Mouse (Mus musculus) liver, embryonic 12.5 days (tissue): ENCODE measurements at regions not wholly inside any gene's neighbourhood (a gene's known extent, or its start where the extent isn't known, plus 50 kb on each side); places are given as distances from the start of the nearest gene placed in this dataset.

Experiments
- ATAC-seq: fragments of 200-750 bp; cut with Nextera tagmentation; 2 replicates; pipeline ENCODE4 v1.8.0; 2017; ENCODE audit warnings: moderate number of reproducible peaks, mild to moderate bottlenecking, moderate library complexity
- H3K27ac ChIP-seq: fragments of 300-500 bp; sonication (generic); 2 replicates; pipeline ENCODE4 v1.5.1; 2016; ENCODE audit warnings: mild to moderate bottlenecking
- H3K27me3 ChIP-seq: fragments of 300-500 bp; sonication (generic); replicated peaks from 2 replicates; pipeline ENCODE4 v1.6.1; 2016; ENCODE audit warnings: mild to moderate bottlenecking, moderate library complexity
- H3K36me3 ChIP-seq: fragments of 300-500 bp; sonication (generic); 2 replicates; pipeline ENCODE4 v1.6.1; 2016; ENCODE audit warnings: mild to moderate bottlenecking, moderate library complexity
- H3K4me1 ChIP-seq: fragments of 300-500 bp; sonication (generic); 2 replicates; pipeline ENCODE4 v1.6.1; 2016
- H3K4me2 ChIP-seq: fragments of 300-500 bp; sonication (generic); 2 replicates; pipeline ENCODE4 v1.6.1; 2016; ENCODE audit warnings: mild to moderate bottlenecking, moderate library complexity
- H3K4me3 ChIP-seq: fragments of 300-500 bp; sonication (generic); 2 replicates; pipeline ENCODE4 v1.5.1; 2016; ENCODE audit warnings: mild to moderate bottlenecking, moderate library complexity
- H3K9ac ChIP-seq: fragments of 300-500 bp; sonication (generic); 2 replicates; pipeline ENCODE4 v1.6.1; 2016; ENCODE audit warnings: mild to moderate bottlenecking, moderate library complexity
- H3K9me3 ChIP-seq: fragments of 300-500 bp; sonication (generic); replicated peaks from 2 replicates; pipeline ENCODE4 v1.6.1; 2016; ENCODE audit warnings: mild to moderate bottlenecking, moderate library complexity
- WGBS: fragments of 180-500 bp; shearing (Covaris S2); methylation state at CpG from one replicate; pipeline ENCODE4 v1.1.7; 2016; ENCODE audit not compliant: insufficient replicate concordance; 5-methylcytosine and 5-hydroxymethylcytosine counted together

- no peak overlapping the region for H3K4me3 ChIP-seq
- no peaks in the 10 kb centered on the region for H3K4me1 ChIP-seq
- no peak overlapping the region for H3K4me2 ChIP-seq
- H3K9me3 ChIP-seq, result no peaks in the 10 kb centered on the region
- WGBS, result 75% methylated on average over 4 of the region's 4 CpGs
- no peak overlapping the region for H3K27ac ChIP-seq
- H3K9ac ChIP-seq, result no peak overlapping the region
- ATAC-seq, result no peak
- no peaks in the 10 kb centered on the region for H3K36me3 ChIP-seq
- H3K27me3 ChIP-seq, result no peaks in the 10 kb centered on the region
Observed at GRCm38 (mm10) chr10:21672171-21672570, 79.2 kb downstream of the 1700020N01Rik start.

- 65% methylated on average over 5 of the region's 5 CpGs for WGBS
- H3K4me1 ChIP-seq, result no peaks in the 10 kb centered on the region
- H3K9ac ChIP-seq, result no peak overlapping the region
- no peaks in the 10 kb centered on the region for H3K36me3 ChIP-seq
- H3K27ac ChIP-seq, result no peak overlapping the region
- H3K4me3 ChIP-seq, result no peak overlapping the region
- no peaks in the 10 kb centered on the region for H3K9me3 ChIP-seq
- H3K27me3 ChIP-seq, result no peaks in the 10 kb centered on the region
- no peak overlapping the region for H3K4me2 ChIP-seq
- ATAC-seq, result no peak
Observed at GRCm38 (mm10) chr10:21672666-21673065, 79.7 kb downstream of the 1700020N01Rik start.

DNA sequence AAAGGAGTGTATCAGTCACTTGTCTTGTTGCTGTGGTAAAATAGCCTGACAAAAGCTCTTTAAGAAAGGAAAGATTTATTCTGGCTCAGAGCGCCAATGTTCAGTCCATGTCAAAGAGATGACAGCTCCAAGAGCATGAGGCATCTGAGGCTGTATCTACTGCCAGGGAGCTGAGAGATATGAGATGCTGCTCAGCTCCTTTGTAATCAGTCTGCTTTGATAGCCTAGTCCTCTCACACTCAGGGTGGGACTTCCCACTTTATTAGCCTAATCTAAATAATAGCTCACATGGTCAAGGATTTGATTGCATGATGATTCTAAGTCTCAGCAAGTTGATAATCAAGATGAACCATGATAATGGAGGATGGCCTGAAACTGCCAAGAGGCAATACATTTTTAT lies 80.9 kb downstream of the 1700020N01Rik start:
- Histone ChIP-seq H3K27ac (no peak overlapping the region), H3K9me3 (no peaks in the 10 kb centered on the region), H3K4me3 (no peak overlapping the region), H3K27me3 (no peaks in the 10 kb centered on the region), H3K36me3 (no peaks in the 10 kb centered on the region), H3K9ac (no peak overlapping the region), H3K4me1 (no peaks in the 10 kb centered on the region), H3K4me2 (no peak overlapping the region)
- WGBS, result 71% methylated on average over 1 of the region's 1 CpGs
- ATAC-seq, result no peak

GRCm38 (mm10) chr10:21675786-21676185 lies 82.8 kb downstream of the 1700020N01Rik start:
- Histone ChIP-seq H3K27me3 (no peaks in the 10 kb centered on the region), H3K36me3 (no peaks in the 10 kb centered on the region), H3K9me3 (no peaks in the 10 kb centered on the region), H3K4me2 (no peak overlapping the region), H3K27ac (no peak overlapping the region), H3K9ac (no peak overlapping the region), H3K4me1 (no peaks in the 10 kb centered on the region), H3K4me3 (no peak overlapping the region)
- no peak for ATAC-seq
- WGBS, result 84% methylated on average over 14 of the region's 14 CpGs

DNA sequence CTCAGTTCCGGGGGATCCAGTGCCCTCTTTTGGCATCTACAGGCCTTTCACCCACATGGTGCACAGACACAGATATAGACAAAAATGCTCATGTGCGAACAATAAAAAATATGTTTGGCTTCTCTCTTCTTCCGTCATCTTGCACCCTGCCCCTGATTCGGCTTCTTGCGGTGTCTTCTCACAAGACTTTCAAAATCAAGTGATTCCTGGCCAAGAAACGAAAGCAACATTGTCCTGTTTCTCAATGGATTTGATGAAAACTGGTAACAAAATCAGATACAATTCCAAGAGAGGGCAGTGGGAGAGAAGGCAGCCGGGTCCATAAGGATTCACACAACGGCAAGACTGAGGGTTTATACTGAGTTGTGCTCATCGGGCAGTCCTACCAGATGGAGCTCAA lies 85.0 kb downstream of the 1700020N01Rik start:
- WGBS, result 81% methylated on average over 9 of the region's 9 CpGs
- Histone ChIP-seq H3K9ac (no peak overlapping the region), H3K27ac (no peak overlapping the region), H3K4me1 (no peaks in the 10 kb centered on the region), H3K27me3 (no peaks in the 10 kb centered on the region), H3K9me3 (no peaks in the 10 kb centered on the region), H3K4me2 (no peak overlapping the region), H3K36me3 (no peaks in the 10 kb centered on the region), H3K4me3 (no peak overlapping the region)
- no peak for ATAC-seq

- Histone ChIP-seq H3K4me3 (no peak overlapping the region), H3K27ac (no peak overlapping the region), H3K4me1 (no peaks in the 10 kb centered on the region), H3K27me3 (no peaks in the 10 kb centered on the region), H3K9me3 (no peaks in the 10 kb centered on the region), H3K4me2 (no peak overlapping the region), H3K9ac (no peak overlapping the region), H3K36me3 (no peaks in the 10 kb centered on the region)
- no peak for ATAC-seq
- 63% methylated on average over 6 of the region's 6 CpGs for WGBS
Observed at GRCm38 (mm10) chr10:21678372-21678771, 85.4 kb downstream of the 1700020N01Rik start.

- H3K27ac ChIP-seq, result no peak overlapping the region
- no peaks in the 10 kb centered on the region for H3K9me3 ChIP-seq
- H3K4me2 ChIP-seq, result no peak overlapping the region
- no peaks in the 10 kb centered on the region for H3K36me3 ChIP-seq
- no peaks in the 10 kb centered on the region for H3K27me3 ChIP-seq
- ATAC-seq, result no peak
- no peak overlapping the region for H3K9ac ChIP-seq
- no peak overlapping the region for H3K4me3 ChIP-seq
- no peaks in the 10 kb centered on the region for H3K4me1 ChIP-seq
- WGBS, result 62% methylated on average over 10 of the region's 10 CpGs
Observed at GRCm38 (mm10) chr10:21678811-21679451, 86.0 kb downstream of the 1700020N01Rik start.

DNA sequence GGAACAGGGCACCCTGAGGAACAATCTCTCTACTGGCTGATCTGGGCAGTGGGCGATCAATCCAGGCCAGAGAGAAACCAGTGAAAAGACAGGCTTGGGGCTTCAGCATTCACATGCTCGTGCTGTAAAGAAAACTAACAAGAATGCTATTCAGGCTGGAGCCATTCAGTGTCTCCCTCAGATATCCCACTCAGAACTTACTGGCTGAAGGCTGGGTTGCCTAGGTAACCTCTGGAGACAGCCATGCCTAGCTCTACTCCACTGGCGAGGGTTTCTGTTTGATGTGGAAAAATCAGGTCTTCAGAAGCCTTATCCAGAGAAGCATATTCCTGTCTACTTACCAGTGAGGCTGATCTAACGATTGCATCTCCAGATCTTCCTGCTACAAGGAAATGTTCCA lies 87.8 kb downstream of the 1700020N01Rik start:
- WGBS, result 52% methylated on average over 4 of the region's 4 CpGs
- Histone ChIP-seq H3K9me3 (no peaks in the 10 kb centered on the region), H3K4me2 (no peak overlapping the region), H3K27ac (no peak overlapping the region), H3K4me1 (0 out of 2 replicates have a peak, but pooled peaks cover 4% of the 10 kb centered on the region), H3K9ac (no peak overlapping the region), H3K4me3 (no peak overlapping the region), H3K36me3 (no peaks in the 10 kb centered on the region), H3K27me3 (no peaks in the 10 kb centered on the region)
- ATAC-seq, result no peak

DNA sequence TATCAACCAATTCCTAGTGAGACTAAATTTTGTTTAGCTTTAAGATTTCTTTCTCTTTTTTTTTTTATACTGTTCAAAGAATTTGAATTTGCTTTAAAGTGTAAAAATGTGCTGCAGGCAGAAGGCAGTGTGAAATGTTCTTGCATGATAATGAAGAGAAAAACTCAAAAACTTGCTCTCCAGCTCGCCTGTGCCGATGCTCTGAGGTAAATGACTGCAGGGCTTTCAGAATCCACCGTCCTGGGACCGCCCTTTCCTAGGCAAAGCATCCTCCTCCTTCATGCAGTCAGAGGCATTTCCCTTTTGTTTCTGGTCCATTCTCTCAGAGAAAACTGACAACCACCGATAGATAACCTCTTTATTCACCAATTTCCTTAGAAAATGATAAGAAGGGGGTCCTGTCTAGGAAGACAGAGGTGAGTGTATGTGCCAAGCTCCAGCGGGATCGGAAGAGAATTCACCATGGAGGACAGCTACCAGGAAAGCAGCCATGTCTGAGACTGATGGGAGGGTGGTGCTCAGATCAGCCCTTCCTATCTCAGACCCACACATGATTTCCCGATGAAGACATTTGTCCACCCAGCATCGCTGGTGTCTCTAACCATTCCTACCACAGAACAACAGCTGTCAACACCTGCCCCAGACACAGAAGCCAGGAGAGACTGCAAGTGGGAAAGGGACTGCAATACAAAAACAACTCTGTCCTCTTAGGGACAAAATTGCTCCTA lies 91.5 kb downstream of the 1700020N01Rik start:
- Histone ChIP-seq H3K4me1 (peaks cover 26% of the 10 kb centered on the region), H3K4me3 (no peak overlapping the region), H3K36me3 (no peaks in the 10 kb centered on the region), H3K4me2 (no peak overlapping the region), H3K27me3 (no peaks in the 10 kb centered on the region), H3K27ac (no peak overlapping the region), H3K9me3 (no peaks in the 10 kb centered on the region), H3K9ac (no peak overlapping the region)
- WGBS, result 40% methylated on average over 9 of the region's 9 CpGs
- no peak for ATAC-seq

GRCm38 (mm10) chr10:21685122-21685798 lies 92.3 kb downstream of the 1700020N01Rik start:
- Histone ChIP-seq H3K9me3 (no peaks in the 10 kb centered on the region), H3K4me3 (no peak overlapping the region), H3K27ac (peak overlapping the region; percentile 45; the same call in 1 of the 2 replicates), H3K36me3 (no peaks in the 10 kb centered on the region), H3K4me2 (no peak overlapping the region), H3K4me1 (peaks cover 34% of the 10 kb centered on the region), H3K9ac (no peak overlapping the region), H3K27me3 (no peaks in the 10 kb centered on the region)
- ATAC-seq, result no peak
- 28% methylated on average over 9 of the region's 9 CpGs for WGBS

GRCm38 (mm10) chr10:21686060-21686459 lies 93.1 kb downstream of the 1700020N01Rik start:
- Histone ChIP-seq H3K9ac (no peak overlapping the region), H3K4me2 (no peak overlapping the region), H3K9me3 (no peaks in the 10 kb centered on the region), H3K4me1 (peaks cover 38% of the 10 kb centered on the region), H3K27ac (peak overlapping the region; percentile 48; the same call in 1 of the 2 replicates), H3K36me3 (no peaks in the 10 kb centered on the region), H3K27me3 (no peaks in the 10 kb centered on the region), H3K4me3 (no peak overlapping the region)
- peak; percentile 84 for ATAC-seq
- WGBS, result 45% methylated on average over 9 of the region's 9 CpGs

DNA sequence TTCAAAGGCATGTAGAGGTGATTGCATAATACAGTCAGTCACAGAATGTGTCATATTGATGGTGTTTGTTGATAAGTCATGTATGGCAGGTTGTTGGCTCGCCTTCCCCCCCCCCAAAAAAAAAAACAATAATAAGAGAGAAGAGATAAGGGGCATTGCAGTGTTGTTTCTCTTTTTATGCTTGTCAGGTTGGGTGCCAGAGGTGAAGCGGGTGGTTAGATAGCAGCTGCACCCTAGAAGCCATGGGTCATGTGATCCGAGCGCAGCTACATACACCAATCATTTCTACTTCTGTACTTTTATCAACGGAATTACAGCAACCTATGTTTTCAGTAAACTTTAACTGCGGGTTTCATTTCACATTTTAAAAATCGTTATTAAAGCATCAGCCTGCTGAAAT lies 94.5 kb downstream of the 1700020N01Rik start:
- Histone ChIP-seq H3K4me2 (no peak overlapping the region), H3K9ac (no peak overlapping the region), H3K27ac (no peak overlapping the region), H3K4me3 (no peak overlapping the region), H3K36me3 (no peaks in the 10 kb centered on the region), H3K9me3 (no peaks in the 10 kb centered on the region), H3K27me3 (no peaks in the 10 kb centered on the region), H3K4me1 (peaks cover 38% of the 10 kb centered on the region)
- 72% methylated on average over 7 of the region's 7 CpGs for WGBS
- no peak for ATAC-seq
